Mouse (Mus musculus): ENCODE data around the gene Gm30191.

GRCm38 (mm10) chr4:134293692-134294163 lies 47.0 kb downstream of the Gm30191 start:
- TF ChIP-seq USF1 (IDR thresholded peaks at IDR 0.05; ENCODE audit: low read depth) (no peak), MYOD1 (IDR thresholded peaks at IDR 0.05; ENCODE audit: control insufficient read depth in 1 of 3, insufficient read length in 2 of 3, low read depth in 2 of 3) (peak in 1 of 3 experiments; percentile 62)

Measured in myocyte (in vitro differentiated cells).